Mouse (Mus musculus) kidney, adult 9 months (tissue): Measurements from ENCODE around the gene Cdkn2aipnl.

Experiments
- DNase-seq: peaks from one replicate; pipeline ENCODE4 v3.0.0; 2022

Cdkn2aipnl gene

DNA sequence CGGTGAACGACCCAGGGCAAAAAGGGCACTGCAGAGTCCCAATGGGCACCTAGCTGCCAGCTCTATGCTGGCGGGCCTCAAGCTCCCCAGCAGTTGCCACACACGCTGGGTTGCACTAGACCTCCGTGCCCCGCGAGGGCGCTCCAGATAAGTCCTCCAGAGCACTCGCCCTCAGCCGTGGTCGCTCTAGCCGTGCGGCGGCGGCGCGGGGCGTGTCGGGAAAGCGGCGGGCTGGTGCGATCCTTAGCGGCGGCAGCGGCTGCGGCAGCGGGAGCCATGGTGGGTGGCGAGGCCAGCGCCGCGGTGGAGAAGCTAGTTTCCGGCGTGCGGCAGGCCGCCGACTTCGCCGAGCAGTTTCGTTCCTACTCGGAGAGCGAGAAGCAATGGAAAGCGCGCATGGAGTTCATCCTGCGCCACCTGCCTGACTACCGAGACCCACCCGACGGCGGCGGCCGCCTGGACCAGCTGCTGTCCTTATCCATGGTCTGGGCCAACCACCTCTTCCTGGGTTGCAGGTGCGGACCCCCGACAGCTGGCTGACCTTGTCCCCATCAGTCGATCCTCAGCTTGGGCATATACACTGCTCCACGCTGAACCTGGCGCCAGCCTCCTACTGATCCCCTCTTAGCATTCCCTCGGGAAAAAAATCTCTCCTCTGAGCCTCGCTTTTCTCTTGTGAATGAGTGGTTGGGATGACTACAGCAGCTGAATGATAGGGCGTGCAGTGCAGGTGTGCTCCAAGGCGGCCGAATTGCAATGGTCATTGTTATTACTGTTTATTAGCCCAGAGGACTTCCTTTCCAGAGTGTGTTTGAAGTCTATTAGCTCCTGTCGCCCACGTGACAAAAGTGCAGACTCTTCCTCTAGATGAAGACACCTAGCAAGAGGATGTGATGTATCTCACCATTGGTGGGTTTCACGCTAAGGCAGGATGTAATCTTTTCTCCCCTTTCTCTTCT lies at the start of gene Cdkn2aipnl:
TSS of gene Cdkn2aipnl (plus strand) at position 219 of the 959 bp plus-strand sequence.
- peak; percentile 96 for DNase-seq

DNA sequence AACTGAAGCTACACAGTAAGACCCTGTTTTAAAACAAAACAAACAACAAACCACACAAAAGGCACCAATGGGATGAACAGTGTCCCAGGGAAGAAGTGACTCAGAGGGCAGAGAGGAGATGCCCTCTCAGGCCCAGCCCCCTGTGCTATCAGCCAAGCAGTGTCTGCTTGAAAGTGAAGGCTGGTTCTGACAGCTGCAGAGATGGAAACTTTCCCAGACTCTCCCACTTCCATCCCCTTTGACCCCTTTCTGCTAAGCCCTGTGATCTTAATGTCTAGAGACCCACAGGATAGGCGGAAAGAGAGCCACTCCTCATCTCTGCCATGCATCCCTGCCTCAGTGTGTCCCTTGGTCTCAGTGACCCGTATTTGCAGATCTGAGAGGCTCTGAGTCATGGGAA lies 49.5 kb upstream of the Cdkn2aipnl start:
- peak; percentile 40 for DNase-seq

DNA sequence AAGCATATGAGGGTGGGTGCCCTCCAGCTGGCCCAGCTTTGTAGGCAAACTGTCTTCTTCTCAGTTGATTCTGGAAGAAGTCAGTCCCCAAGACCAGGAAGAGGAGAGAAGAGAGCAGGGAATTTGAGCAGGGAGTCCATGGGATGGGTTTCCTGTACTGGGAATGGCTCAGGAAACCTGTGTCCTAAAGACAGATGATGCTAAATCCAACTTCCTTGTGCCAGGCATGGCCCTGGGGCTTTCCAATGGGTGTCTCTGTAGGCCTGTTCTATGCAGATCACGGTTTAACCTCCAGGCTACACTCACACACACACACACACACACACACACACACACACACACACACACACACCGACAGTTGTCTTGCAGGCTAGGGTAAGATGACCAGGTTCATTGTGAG lies 48.9 kb upstream of the Cdkn2aipnl start:
- DNase-seq = no peak

DNA sequence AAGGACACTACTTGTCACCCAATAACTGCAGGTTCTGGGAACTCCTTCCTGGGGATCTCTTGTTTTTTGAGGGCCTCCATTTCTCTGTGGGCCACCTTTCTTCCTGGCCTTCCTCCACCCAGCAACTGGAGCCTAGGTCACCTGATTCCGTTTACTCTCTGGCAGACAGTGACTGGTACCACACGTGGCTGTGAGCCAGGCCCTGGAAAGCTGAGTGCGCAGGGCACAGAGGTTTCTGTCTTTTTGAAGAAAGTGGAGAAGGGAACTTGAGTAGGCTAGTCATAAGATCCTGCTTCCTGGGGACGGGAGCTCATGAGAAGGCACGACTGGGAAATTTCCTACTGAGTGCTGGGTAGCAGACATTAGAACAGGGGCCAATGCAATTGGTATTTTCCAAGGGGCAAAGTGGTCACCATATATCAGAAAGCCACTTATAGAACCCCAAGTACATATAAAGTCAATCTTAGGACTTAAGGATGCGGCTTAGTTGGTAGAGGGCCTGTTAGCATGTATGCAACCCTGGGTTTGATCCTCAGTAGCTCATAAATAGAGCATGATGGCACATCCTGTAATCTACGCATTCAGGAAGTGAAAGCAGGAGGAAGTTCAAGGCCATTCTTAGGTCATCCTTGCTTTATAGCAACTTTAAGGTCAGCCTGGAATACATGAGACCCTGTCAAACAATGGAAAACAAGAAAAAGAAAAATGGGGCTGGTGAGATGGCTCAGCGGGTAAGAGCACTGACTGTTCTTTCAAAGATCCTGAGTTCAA lies 45.9 kb upstream of the Cdkn2aipnl start:
- peak; percentile 43 for DNase-seq

DNA sequence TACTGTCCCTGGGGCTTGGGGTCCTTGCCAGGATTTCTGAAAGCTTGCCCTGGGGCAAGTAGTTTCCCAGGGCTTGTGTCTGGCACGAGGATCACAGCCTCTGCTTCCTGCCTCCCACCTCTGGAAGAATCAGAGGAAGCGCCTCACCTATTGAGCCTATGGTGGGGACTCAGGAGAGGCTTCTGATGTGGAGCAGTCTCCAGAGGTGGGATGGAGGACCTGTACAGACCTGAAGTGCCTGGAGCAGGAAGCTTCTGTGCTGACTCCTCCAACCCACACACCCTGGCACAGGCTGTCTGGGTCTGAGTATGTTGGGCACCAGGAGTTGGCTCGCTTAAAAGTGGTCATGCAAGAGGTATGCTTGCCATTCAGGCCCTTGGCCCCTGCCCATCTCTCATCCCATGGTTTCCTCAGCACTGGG lies 45.0 kb upstream of the Cdkn2aipnl start:
- DNase-seq = no peak

DNA sequence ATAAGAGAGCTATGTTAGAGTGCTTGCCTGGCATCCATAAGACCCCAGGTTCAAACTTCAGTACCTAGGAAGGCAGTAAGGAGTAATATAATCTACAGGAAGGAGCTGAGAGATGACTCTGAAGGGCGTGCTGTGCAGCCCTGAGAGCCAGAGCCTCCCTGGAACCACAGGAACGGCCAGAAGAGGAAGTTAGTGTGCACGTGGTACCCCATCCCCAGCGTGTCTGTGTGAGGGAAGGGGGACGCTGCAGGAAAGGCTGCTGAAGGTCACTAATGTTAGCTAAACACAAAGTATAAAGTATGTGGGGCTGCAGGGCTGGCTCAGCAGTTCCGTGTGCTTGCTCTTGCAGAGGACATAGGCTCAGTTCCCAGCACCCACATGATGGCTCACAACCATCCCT lies 41.9 kb upstream of the Cdkn2aipnl start:
- DNase-seq = no peak

DNA sequence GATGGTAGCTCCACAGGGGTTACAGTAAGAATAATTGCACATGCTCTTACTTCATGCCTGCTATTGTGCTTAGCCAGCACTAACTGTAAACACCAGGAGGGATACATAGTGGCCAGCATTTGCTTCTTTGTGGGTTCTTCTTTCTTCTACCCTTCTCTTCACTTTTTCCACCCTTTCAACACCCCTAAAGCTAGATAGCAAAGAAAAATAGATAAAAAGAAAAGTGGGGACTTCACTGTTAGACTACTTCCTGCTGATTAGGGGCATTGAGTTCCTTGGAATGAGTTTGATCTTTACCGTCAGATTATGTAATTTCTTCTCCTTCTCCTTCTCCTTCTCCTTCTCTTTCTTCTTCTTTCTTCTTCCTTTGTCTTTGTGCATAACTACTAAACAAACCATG lies 41.1 kb upstream of the Cdkn2aipnl start:
- no peak for DNase-seq

DNA sequence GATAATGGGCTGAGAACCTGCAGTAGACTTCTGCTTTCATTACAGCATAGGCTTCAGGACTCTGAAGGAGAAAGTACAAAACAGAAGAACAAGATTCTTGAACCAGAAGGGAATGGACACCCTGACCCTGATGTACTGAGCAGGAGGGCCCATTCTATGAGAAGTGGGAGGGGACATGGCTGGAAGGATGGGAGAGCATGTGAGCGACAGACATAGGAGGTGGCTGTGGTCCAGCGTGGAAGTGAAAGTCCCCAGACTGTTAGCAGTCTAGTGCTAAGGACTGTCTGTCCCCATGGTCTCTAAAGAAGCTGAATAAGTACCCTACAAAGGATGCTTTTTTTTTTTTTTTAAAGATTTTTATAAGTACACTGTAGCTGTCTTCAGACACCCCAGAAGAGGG lies 40.4 kb upstream of the Cdkn2aipnl start:
- no peak for DNase-seq

DNA sequence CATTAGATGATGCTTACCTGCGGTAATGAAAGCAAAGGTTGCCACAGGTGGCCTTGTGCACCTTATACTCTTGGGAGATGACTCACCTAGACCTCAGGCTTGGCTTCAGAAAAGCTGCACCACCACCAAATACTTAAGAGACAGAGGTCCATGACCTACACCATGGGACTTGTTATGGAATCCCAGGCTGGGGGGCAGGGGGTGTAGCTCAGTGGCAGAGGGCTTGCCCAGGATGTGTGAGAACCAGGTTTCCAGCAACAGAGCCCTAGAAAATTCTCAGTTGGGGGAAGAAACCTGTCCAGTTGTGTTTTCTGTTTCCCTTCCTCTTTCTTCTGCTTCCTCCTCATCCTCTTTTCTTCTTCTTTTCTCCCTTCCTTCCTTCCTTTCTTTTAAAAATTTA lies 36.3 kb upstream of the Cdkn2aipnl start:
- no peak for DNase-seq

DNA sequence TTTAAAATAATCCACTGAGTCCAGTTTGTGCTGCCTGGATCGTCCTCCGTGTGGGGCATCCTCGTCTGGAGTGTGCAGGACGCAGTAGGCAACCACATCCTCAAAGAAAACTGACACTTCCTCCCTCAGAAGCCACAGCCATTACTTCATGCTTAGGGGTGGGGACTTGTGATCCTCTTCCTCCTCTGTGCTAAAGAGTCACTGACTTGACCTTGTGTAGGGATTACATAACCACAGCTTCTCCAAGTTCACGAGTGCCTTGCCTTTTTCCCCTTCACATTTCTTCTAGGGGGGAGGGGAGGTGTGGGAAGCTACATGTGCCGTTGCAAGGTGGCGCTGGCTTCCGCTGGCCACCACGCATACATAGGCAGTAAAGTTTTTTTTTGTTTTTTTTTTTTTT lies 35.7 kb upstream of the Cdkn2aipnl start:
- peak; percentile 40 for DNase-seq

DNA sequence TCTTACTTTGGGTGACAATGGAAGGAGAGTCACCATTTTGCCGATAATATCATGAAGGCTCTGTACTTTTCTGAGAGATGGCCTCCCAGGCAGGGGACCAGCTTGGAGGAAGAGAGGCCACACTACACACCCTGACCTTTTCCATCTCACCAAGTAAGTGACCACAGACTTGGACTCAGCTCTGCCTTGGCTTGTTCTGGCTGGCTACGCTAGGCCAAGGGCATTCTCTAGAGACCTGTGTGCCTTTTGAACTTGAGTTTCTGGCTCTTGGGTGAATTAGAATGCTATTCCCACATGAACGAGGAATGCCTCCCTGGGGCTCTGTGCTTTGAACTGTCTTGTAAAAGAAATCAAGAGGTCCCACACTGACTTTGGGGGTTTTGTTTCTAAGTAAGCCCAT lies 33.2 kb upstream of the Cdkn2aipnl start:
- DNase-seq = no peak

DNA sequence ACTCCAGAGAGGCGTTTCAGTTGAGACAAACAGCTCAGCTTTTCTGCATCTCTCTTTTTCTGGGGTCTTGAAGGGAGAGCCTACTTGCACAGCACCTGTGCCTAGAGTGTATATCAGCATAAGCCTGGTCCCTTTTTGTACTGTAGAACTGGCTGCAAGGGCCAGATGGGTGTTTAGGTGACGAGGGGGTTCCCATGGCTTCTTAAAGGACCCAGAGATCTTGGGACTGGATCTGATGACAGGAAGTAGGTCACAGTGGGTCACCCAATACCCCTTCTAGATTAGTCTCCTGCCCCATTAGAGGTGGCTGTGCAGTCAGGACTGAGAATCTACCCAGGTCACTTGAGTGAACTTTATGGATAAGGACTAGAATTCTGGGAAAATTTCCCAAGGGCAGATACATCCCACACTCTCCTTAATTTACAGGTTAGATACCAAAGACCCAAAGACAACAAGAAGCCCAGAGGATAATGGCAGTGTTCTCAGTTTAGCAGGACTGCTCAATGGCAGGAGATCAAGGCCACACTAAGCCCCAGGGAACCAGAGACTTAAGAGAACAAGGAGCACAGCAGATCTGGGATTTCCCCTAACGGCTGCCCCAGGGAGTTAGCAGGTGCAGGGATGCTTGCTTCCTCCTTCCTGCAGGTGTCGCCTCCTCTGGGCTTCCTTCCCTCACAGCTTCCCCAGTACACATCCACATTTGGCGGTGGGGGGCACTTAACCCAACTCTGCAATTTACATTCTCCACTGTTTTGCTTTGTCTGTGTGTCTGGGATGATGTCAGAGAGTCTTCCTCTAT lies 31.6 kb upstream of the Cdkn2aipnl start:
- no peak for DNase-seq

DNA sequence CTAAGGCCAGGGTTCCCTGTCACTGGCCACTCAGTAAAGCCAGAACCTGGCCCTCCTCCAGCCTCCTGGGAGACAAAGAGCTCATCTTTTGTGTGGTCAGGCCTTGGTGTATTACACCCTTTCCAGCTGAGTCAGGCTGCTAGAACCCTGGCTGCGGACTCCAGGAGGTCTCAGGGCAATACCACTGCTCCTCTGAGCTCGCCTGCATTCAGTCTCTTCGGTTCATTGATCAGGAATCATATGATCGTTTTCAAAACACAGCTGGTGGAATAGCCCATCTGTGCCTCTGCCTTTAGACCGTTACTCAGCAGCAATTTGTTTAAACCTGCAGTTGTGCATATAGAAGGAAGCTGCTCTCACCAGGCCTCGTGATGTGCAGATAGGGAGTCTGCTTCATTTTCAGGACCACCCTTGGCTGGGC lies 30.1 kb upstream of the Cdkn2aipnl start:
- peak; percentile 58 for DNase-seq

DNA sequence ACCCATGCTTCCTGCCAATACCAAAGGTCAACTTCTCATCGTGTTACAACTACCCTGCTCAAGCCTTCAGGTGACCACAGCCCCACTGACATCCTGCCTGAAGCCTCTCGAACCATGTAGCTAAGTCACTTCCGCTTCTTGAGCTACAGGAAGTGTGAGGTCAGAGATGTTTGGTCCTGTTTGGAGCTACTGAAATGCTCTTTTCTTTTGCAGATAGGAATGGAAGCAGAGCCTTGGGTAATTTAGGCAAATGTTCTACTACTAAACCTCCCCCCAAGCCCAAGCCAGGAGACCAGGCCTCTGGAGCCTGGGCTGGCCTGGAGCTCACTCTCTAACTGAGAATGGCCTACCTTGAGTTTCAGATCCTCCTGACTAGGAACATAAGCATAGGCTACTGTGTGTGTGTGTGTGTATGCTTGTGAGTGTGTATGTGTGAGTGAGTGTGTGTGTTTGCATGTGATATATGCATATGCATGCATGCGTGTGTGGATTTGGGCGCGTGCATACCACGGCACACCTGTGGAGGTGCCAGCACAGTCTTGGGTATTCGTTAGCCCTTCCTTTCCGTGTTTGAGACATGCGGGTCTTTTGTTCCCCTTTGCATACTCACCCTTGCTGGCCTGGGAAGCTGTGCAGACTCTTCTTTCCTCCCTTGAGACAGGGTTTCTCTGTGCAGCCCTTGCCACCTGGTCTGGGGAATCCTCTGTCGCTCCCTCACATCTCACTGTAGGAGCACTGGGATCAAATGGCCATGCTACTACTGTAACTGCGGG lies 28.5 kb upstream of the Cdkn2aipnl start:
- DNase-seq = no peak

DNA sequence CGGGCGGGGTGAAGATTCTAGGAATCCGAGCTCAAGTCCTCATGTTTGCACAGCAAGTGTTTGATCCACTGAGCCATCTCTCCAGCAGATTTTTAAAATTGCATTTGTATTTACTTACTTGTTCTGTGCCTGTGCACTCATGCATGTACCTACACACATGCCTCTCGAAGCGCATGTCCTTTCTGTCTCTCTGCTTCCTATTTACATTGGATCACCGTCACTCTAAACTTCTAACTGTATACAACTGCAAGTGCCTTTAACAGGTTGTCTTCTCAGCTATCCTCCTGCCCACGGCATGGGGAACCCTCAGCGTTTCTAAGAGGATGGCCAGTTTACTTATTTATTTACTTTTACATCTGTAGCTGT lies 27.9 kb upstream of the Cdkn2aipnl start:
- DNase-seq = no peak

DNA sequence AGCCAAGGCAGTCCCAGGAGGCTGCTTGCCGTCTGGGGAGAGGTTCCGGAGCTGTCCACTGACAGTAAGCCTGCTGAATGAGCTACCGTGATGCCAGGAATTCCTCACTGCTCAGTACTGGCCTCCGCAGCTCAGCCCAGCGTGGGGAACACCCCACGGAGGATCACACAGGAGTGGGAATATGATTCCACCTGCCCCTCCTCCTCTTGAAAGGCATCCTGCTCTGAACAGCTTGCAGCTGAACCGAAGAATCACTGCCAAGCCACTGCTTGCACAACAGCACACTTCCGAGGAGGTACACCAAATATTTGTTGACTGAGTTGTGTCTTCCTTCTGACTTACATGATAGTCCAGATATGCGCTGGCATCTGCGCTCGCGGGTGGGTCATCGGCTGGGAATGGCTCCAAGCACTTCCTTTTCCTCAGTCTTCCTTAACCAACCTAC lies 26.9 kb upstream of the Cdkn2aipnl start:
- peak; percentile 40 for DNase-seq

DNA sequence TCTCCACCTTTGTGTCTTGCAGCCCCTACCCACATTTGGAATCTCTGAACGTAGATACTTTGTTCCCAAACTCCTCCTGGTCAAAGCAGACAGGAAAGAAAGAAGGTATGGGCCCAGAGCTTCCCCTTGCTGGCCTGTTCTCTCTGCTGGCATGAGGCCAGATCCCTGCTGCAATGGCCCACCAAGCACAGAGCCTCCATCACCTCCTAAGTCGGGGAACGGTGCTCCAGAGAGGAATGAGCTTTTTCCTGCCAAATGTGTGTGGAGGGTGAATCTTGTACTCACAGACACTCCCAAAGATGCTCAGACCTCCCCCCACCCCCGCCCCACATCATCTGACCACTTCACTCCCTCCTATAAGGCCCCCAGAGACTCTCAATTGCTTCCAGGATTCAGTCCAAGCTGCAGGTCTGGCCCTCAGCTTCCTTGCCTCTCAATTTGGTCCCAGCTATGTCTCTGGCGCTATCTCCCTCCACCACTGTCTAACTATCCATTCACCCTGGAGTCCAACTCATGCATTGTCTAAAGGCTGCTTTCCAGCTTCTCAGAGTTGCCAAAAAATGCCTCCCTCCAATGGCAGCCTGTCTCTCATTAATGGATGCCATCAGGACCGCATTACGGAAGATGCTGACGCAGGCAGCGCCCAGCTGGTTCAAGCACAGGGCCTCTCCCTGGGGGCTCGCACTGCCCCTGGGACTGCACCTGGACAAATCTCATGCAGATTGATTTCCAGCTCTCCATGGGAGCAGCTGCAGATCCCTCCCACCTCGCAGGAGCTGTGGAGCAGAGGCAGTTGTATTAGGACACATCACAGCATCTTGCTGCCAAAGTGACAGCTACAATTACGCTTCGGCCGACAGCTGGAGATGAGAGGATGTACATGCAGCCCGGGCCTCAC lies 24.6 kb upstream of the Cdkn2aipnl start:
- no peak for DNase-seq

DNA sequence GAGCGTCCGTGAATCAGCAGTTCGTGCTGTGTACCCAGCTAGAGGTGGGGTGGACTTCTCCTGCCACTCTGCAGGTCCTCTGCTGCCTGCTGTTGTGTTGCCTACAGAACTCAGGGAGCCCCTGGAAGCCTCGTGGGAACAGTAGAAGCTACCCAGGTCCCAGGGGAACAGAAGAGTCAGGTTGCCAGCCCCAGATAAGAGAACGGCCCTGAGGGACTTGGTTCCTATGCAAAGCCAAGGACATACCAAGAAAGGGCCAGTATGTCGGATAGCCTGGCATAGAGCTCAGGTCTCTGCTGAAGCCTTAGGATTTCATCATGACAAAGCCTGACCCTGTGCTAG lies 24.0 kb upstream of the Cdkn2aipnl start:
- no peak for DNase-seq

DNA sequence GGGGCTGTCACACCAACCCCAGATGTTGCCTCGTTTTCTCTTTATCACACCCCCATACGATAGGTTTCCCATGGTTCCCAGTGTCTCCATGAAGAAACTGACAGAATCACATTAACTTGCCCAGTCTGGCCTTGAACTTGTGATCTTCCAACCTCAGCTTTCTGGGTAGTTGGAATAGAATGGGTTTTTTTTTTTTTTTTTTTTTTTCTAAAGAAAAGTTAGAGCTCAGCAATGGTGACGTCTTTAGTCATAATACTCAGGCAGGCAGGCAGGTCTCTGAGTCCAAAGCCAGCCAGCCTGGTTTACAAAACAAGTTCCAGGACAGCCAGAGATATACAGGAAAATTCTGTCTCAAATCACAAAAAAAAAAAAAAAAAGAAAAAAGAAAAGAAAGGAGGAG lies 23.2 kb upstream of the Cdkn2aipnl start:
- no peak for DNase-seq

DNA sequence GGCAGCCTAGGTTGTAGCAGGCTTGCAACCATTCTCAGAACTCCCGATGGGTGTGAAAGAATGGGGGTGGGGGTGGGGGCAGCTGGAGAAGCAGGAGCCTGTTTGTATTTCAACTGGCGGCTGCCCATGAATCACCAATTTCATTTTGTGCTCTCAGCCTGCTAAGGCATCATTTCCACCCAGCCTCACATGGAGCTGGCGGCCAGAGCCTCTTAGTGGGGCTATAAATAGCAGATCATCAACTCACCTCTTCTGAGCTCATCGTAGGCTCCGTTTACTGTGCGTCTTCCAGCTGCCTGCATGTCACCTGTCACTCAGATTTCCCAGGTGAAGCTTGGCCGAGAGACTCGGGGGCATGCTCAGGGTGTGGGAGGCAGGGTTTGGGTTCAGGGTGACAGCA lies 21.9 kb upstream of the Cdkn2aipnl start:
- DNase-seq = no peak

DNA sequence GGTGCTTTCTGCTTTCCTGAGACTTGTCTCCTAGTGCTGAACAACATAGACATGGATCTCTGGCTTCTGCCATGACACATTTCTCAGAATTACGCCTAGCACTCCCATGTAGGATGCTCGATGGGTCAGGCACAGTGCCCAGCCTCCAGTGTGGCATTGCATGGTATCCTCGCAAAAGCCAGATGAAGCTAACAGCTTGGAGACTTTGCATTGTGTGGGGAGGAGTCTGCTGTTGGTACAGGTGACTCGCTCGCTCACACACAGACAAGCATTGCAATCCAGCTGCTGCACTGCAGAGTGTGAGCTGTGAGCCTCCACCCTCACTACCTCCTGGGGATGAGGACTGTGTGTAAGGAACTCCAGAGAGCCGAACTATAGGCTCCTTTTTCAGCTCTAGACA lies 21.3 kb upstream of the Cdkn2aipnl start:
- no peak for DNase-seq
